Mouse (Mus musculus): ENCODE measurements around the gene Ly9.

DNA sequence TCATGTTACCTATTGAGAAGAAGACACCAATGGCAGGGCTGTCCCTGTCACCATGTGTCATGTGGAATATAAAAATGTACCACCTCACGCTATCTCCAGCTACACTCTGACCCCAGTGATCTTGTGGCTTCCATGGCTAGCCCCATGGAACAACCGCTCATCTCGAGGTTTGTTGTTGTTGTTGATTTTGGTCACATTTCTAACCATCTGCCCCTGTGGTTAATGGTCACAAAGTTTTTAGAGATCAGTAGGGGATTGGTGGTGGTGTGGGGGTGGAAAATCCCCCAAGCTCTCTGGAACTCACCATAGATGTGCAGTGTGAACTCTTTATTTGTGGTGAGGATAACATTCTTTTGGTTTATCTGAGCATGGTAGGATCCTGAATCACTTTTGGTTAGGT, 2.5 kb downstream of the Ly9 start:
- TF ChIP-seq POLR2A (IDR thresholded peaks at IDR 0.05; ENCODE audit: low read depth, low read length) (no peak), CTCF (IDR thresholded peaks at IDR 0.05; ENCODE audit: borderline replicate concordance, insufficient read depth, low read length) (no peak)

Measured in embryonic fibroblast, embryonic 13.5 days (primary cell).